26 mouse cellular contexts compared by ENCODE assay signal in genomic region chr4:100787201-100787600, GRCm38 (mm10). TPM values are rescaled to one million over a fixed set of nuclear protein-coding genes. Genes with fewer than 3 reads are reported as not detected.
DNase-seq lines count a peak whose midpoint lies in the region; ATAC-seq lines count a peak whose summit lies in the region.
"Had no signal": no experiment of that assay in that cellular context is flagged by ENCODE, and none has a peak within 500 bp of the region (broad histone marks: within the 10 kb centered on the region; RNA-seq: fewer than 3 reads in every experiment).

No protein-coding gene starts in this region.

- no peak overlapping the region for H3K27ac ChIP-seq in forebrain, embryonic 11.5 days (ENCODE audit: low read depth, low read length)
- H3K27ac ChIP-seq in forebrain, embryonic 15.5 days (replicated peaks), result no peak overlapping the region
- no peak overlapping the region for H3K27ac ChIP-seq in hindbrain, embryonic 16.5 days (ENCODE audit: low read depth, low read length)
- no peak overlapping the region for H3K27ac ChIP-seq in hindbrain, embryonic 11.5 days (ENCODE audit: low read depth, low read length)
- peak overlapping the region; percentile 76 for H3K27ac ChIP-seq in midbrain, embryonic 13.5 days
- H3K27ac ChIP-seq: embryonic facial prominence, embryonic 10.5 days; embryonic facial prominence, embryonic 15.5 days; kidney, embryonic 15.5 days; left cerebral cortex, adult 2 months; limb, embryonic 13.5 days; lung, embryonic 15.5 days; neural tube, embryonic 13.5 days had no signal

- no peaks in the 10 kb centered on the region for H3K9me3 ChIP-seq in forebrain, embryonic 11.5 days (ENCODE audit: control insufficient read depth, low read length)
- no peaks in the 10 kb centered on the region for H3K9me3 ChIP-seq in forebrain, embryonic 15.5 days
- no peaks in the 10 kb centered on the region for H3K9me3 ChIP-seq in hindbrain, embryonic 16.5 days (ENCODE audit: control insufficient read depth, low read length)
- H3K9me3 ChIP-seq in hindbrain, embryonic 11.5 days (ENCODE audit: control insufficient read depth, low read length), result no peaks in the 10 kb centered on the region
- H3K9me3 ChIP-seq in midbrain, embryonic 13.5 days, result no peaks in the 10 kb centered on the region
- H3K9me3 ChIP-seq: embryonic facial prominence, embryonic 10.5 days; embryonic facial prominence, embryonic 15.5 days; kidney, embryonic 15.5 days; limb, embryonic 13.5 days; lung, embryonic 15.5 days; neural tube, embryonic 13.5 days had no signal

- H3K4me1 ChIP-seq in forebrain, embryonic 11.5 days (replicated peaks; ENCODE audit: control insufficient read depth, insufficient read depth, low read length), result peaks cover 3% of the 10 kb centered on the region; the same call in 1 of the 2 replicates
- H3K4me1 ChIP-seq in forebrain, embryonic 15.5 days, result peaks cover 7% of the 10 kb centered on the region
- H3K4me1 ChIP-seq in hindbrain, embryonic 16.5 days (ENCODE audit: control insufficient read depth, insufficient read depth, low read depth, low read length), result peaks cover 3% of the 10 kb centered on the region
- H3K4me1 ChIP-seq in hindbrain, embryonic 11.5 days (replicated peaks; ENCODE audit: control insufficient read depth, insufficient read depth, low read length), result no peaks in the 10 kb centered on the region
- peaks cover 51% of the 10 kb centered on the region for H3K4me1 ChIP-seq in midbrain, embryonic 13.5 days (replicated peaks)

- ATAC-seq in forebrain, embryonic 11.5 days (replicated peaks; ENCODE audit: low FRiP score), result 0 out of 2 replicates have a peak, but pooled peaks have one; percentile 56
- ATAC-seq in forebrain, embryonic 15.5 days (replicated peaks), result no peak
- 0 out of 2 replicates have a peak, but pooled peaks have one; percentile 53 for ATAC-seq in hindbrain, embryonic 16.5 days
- ATAC-seq in hindbrain, embryonic 11.5 days (ENCODE audit: low FRiP score), result no peak
- ATAC-seq in midbrain, embryonic 13.5 days, result peak; percentile 93

- DNase-seq in forebrain, embryonic 11.5 days (ENCODE audit: low spot score), result no peak
- DNase-seq in hindbrain, embryonic 11.5 days (ENCODE audit: low spot score), result no peak
- no peak for DNase-seq in left cerebral cortex, postnatal 14 days (ENCODE audit: low spot score in 2 of 2)
- DNase-seq in heart, adult 11 months, result no peak
- DNase-seq: adrenal gland, adult 8-10 months; cerebellum, adult 8-10 months; cerebellum, postnatal 25 days; gastrocnemius, postnatal 25 days; heart, adult 18-20 months; heart, postnatal 4 days; kidney, adult 11 months; kidney, postnatal 25 days; right cerebral cortex, postnatal 14 days had no signal

- 69% methylated on average over 3 of the region's 3 CpGs for WGBS in forebrain, embryonic 11.5 days
- WGBS in forebrain, embryonic 15.5 days, result 50% methylated on average over 3 of the region's 3 CpGs
- 63% methylated on average over 3 of the region's 3 CpGs for WGBS in hindbrain, embryonic 16.5 days
- 86% methylated on average over 3 of the region's 3 CpGs for WGBS in hindbrain, embryonic 11.5 days
- WGBS in midbrain, embryonic 13.5 days, result 41% methylated on average over 3 of the region's 3 CpGs

- no peak overlapping the region for H3K4me3 ChIP-seq in forebrain, embryonic 11.5 days (ENCODE audit: low read depth, low read length)
- no peak overlapping the region for H3K4me3 ChIP-seq in forebrain, embryonic 15.5 days
- no peak overlapping the region for H3K4me3 ChIP-seq in hindbrain, embryonic 16.5 days (ENCODE audit: low read length)
- H3K4me3 ChIP-seq in hindbrain, embryonic 11.5 days (ENCODE audit: low read depth, low read length), result no peak overlapping the region
- H3K4me3 ChIP-seq in midbrain, embryonic 13.5 days (replicated peaks), result no peak overlapping the region
- H3K4me3 ChIP-seq: embryonic facial prominence, embryonic 10.5 days; embryonic facial prominence, embryonic 15.5 days; kidney, embryonic 15.5 days; left cerebral cortex, adult 2 months; limb, embryonic 13.5 days; lung, embryonic 15.5 days; neural tube, embryonic 13.5 days had no signal

- H3K9ac ChIP-seq in forebrain, embryonic 11.5 days (ENCODE audit: low read length), result no peak overlapping the region
- no peak overlapping the region for H3K9ac ChIP-seq in forebrain, embryonic 15.5 days (replicated peaks)
- H3K9ac ChIP-seq in hindbrain, embryonic 16.5 days (ENCODE audit: low read depth, low read length), result no peak overlapping the region
- no peak overlapping the region for H3K9ac ChIP-seq in hindbrain, embryonic 11.5 days (ENCODE audit: low read depth, low read length)
- no peak overlapping the region for H3K9ac ChIP-seq in midbrain, embryonic 13.5 days (replicated peaks)
- H3K9ac ChIP-seq: embryonic facial prominence, embryonic 15.5 days; kidney, embryonic 15.5 days; limb, embryonic 13.5 days; lung, embryonic 15.5 days; neural tube, embryonic 13.5 days had no signal

- intact Hi-C loops in left cerebral cortex, postnatal 14 days (cut with DNase I), result no loop called here

- H3K4me2 ChIP-seq in forebrain, embryonic 11.5 days (ENCODE audit: low read depth, low read length, severe bottlenecking), result no peak overlapping the region
- no peak overlapping the region for H3K4me2 ChIP-seq in forebrain, embryonic 15.5 days (replicated peaks)
- H3K4me2 ChIP-seq in hindbrain, embryonic 16.5 days (ENCODE audit: low read length), result no peak overlapping the region
- H3K4me2 ChIP-seq in hindbrain, embryonic 11.5 days (replicated peaks; ENCODE audit: low read depth, low read length), result no peak overlapping the region
- H3K4me2 ChIP-seq in midbrain, embryonic 13.5 days (replicated peaks), result no peak overlapping the region
- H3K4me2 ChIP-seq: embryonic facial prominence, embryonic 15.5 days; heart, embryonic 11.5 days; kidney, embryonic 15.5 days; limb, embryonic 13.5 days; liver, embryonic 11.5 days; lung, embryonic 15.5 days; neural tube, embryonic 13.5 days had no signal

- H3K27me3 ChIP-seq in forebrain, embryonic 11.5 days (ENCODE audit: control insufficient read depth, insufficient read depth, low read length), result no peaks in the 10 kb centered on the region
- H3K27me3 ChIP-seq in forebrain, embryonic 15.5 days, result no peaks in the 10 kb centered on the region
- no peaks in the 10 kb centered on the region for H3K27me3 ChIP-seq in hindbrain, embryonic 16.5 days (replicated peaks; ENCODE audit: control insufficient read depth, insufficient read depth, low read length)
- no peaks in the 10 kb centered on the region for H3K27me3 ChIP-seq in hindbrain, embryonic 11.5 days (ENCODE audit: control insufficient read depth, insufficient read depth, low read length)
- no peaks in the 10 kb centered on the region for H3K27me3 ChIP-seq in midbrain, embryonic 13.5 days
- H3K27me3 ChIP-seq: CH12.LX; embryonic facial prominence, embryonic 15.5 days; kidney, embryonic 15.5 days; limb, embryonic 13.5 days; lung, embryonic 15.5 days; neural tube, embryonic 13.5 days had no signal

- no peaks in the 10 kb centered on the region for H3K36me3 ChIP-seq in forebrain, embryonic 11.5 days (ENCODE audit: control insufficient read depth, insufficient read depth, low read length)
- H3K36me3 ChIP-seq in forebrain, embryonic 15.5 days, result no peaks in the 10 kb centered on the region
- H3K36me3 ChIP-seq in hindbrain, embryonic 16.5 days (ENCODE audit: control insufficient read depth, insufficient read depth, low read length), result no peaks in the 10 kb centered on the region
- H3K36me3 ChIP-seq in hindbrain, embryonic 11.5 days (ENCODE audit: control insufficient read depth, insufficient read depth, low read length), result no peaks in the 10 kb centered on the region
- H3K36me3 ChIP-seq in midbrain, embryonic 13.5 days, result no peaks in the 10 kb centered on the region
- H3K36me3 ChIP-seq: embryonic facial prominence, embryonic 15.5 days; kidney, embryonic 15.5 days; limb, embryonic 13.5 days; lung, embryonic 15.5 days; neural tube, embryonic 13.5 days had no signal

RNA-seq across cellular contexts. Expression of gene Cachd1, which starts 10.7 kb away (rescaled TPM):
- polyA plus RNA-seq in forebrain, embryonic 11.5 days (2014; fragmentation: Nextera tagmentation; extraction: Ambion mirVana), result 45.3 and 50.2 TPM in 2 replicates
- 18.1 and 20.3 TPM in 2 replicates for polyA plus RNA-seq in forebrain, embryonic 15.5 days (2015; fragmentation: Nextera tagmentation; extraction: Ambion mirVana)
- 10.6 and 17.4 TPM in 2 replicates for polyA plus RNA-seq in hindbrain, embryonic 16.5 days (2015; fragmentation: Nextera tagmentation; extraction: Ambion mirVana)
- polyA plus RNA-seq in hindbrain, embryonic 11.5 days (2014; fragmentation: Nextera tagmentation; extraction: Ambion mirVana), result 23.4 and 26.0 TPM in 2 replicates
- polyA plus RNA-seq in midbrain, embryonic 13.5 days (2015; fragmentation: Nextera tagmentation; extraction: Ambion mirVana), result 30.0 and 38.9 TPM in 2 replicates
- 10 to 100 TPM; 10.3 to 12.2 TPM for total RNA-seq in left cerebral cortex, postnatal 14 days (2021)

Comparison
In these comparisons a context has a peak if more than half of its experiments do, and no peak if none do; other contexts are left out.
1. ATAC-seq: peak in forebrain, embryonic 11.5 days (single experiment), hindbrain, embryonic 16.5 days (single experiment) and midbrain, embryonic 13.5 days (single experiment); none in forebrain, embryonic 15.5 days (single experiment) and hindbrain, embryonic 11.5 days (single experiment).